ENCODE assay signal across 1 mouse cellular context in the genomic region with DNA sequence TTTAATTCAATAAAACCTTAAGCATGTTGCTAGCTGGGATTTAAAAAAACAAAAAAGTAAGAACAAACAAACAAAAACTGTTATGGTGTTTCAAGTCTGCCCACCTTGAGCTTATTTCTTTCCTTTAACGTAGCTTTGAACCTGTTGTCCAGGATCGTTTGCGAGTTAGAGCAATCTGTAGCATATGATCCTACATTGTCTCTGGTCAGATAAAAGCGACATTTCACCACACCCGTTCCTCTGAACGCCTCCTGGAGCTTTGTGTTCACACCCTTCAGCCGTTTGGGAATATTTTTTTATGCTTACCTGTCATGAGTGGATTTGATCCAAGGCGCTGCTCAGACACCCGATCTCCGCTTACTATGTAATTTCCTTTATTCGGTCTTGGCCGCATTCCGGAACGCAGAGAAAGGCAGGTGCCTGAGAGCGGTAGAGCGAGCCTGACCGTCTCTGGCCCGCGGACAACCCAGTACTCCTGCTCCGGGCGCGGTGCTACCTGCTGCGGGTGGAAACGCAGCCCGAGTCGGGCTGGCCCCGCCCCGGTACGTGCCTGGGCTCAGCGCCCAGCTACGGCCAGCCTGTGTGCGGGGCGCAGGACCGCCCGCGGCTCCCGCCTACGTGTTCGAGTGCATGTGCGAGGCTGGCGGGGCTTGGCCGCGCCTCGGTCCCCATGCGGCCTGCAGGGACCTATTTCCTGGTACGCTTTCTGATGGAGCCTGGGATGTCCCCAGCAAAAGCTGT.
A peak's percentile ranks its signal among the peaks of the same experiment; 100 is the strongest.
TF ChIP-seq lines count a peak whose summit lies in the region.

No protein-coding gene starts in this region.

TF ChIP-seq in MEL, 35 proteins besides CTCF, POLR2A, EP300 and RAD21 (continued from another document):
- TF ChIP-seq TBP (IDR thresholded peaks at IDR 0.05; ENCODE audit: low read depth, low read length) (0 out of 2 replicates have a peak, but pooled peaks have one; percentile 11), POLR2AphosphoS2 (IDR thresholded peaks at IDR 0.05; ENCODE audit: low read length) (no peak), MAX (IDR thresholded peaks at IDR 0.05; ENCODE audit: low read length) (peak; percentile 37; the same call in 1 of the 2 replicates)
